ENCODE assay signal across 22 mouse cellular contexts in the genomic region with DNA sequence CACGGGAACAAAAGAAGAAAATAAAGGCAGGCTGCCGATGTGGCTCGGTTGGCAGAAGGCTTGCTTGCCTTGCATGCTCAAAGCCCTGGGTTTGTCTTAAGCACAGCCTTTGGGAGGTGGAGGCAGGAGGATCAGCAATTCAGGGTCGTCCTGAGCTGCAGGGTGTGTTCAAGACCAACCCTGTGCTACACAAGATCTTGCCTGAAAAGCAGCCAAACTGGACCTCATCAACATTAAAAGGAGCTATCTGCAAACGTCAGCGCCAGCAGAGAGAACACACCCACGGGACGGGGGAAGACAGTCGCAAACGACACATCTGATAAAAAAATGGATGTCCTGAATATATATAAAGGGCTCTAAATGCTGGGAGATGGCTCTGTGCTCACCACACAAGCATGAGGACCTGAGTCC. TPM values are rescaled to one million over a fixed set of nuclear protein-coding genes. Genes with fewer than 3 reads are reported as not detected.
A peak's percentile ranks its signal among the peaks of the same experiment; 100 is the strongest.
DNase-seq lines count a peak whose midpoint lies in the region; ATAC-seq and TF ChIP-seq lines count a peak whose summit lies in the region.
"Had no signal": no experiment of that assay in that cellular context is flagged by ENCODE, and none has a peak within 500 bp of the region (broad histone marks: within the 10 kb centered on the region; RNA-seq: fewer than 3 reads in every experiment).

No protein-coding gene starts in this region.

- no peak overlapping the region for H3K4me2 ChIP-seq in hindbrain, embryonic 11.5 days (replicated peaks; ENCODE audit: low read depth, low read length)
- H3K4me2 ChIP-seq: forebrain, embryonic 12.5 days; heart, embryonic 13.5 days; kidney, embryonic 15.5 days; lung, embryonic 15.5 days; midbrain, embryonic 11.5 days had no signal

- no peak for DNase-seq in hindbrain, embryonic 10.5 days (ENCODE audit: low spot score)
- no peak for DNase-seq in hindbrain, embryonic 11.5 days (ENCODE audit: low spot score)
- DNase-seq in right cerebral cortex, postnatal 25 days: peak; percentile 60
- no peak for DNase-seq in right cerebral cortex, postnatal 10 days (ENCODE audit: low spot score in 2 of 2)
- DNase-seq in urinary bladder, postnatal 10 days (ENCODE audit: low spot score): no peak
- DNase-seq in cerebellum, adult 11 months: no peak
- DNase-seq: adrenal gland, postnatal 36 days; cerebellum, adult 2 months; heart, postnatal 36 days; spleen, adult 18-20 months; thymus, adult 18-20 months had no signal

- 0 out of 2 replicates have a peak, but pooled peaks cover 4% of the 10 kb centered on the region for H3K9me3 ChIP-seq in hindbrain, embryonic 10.5 days
- H3K9me3 ChIP-seq in hindbrain, embryonic 11.5 days (ENCODE audit: control insufficient read depth, low read length): no peaks in the 10 kb centered on the region
- H3K9me3 ChIP-seq: embryonic facial prominence, embryonic 10.5 days; forebrain, embryonic 12.5 days; heart, embryonic 13.5 days; kidney, embryonic 15.5 days; lung, embryonic 15.5 days had no signal

- no peak for TF ChIP-seq POLR2A in cortical plate, adult 2 months (IDR thresholded peaks at IDR 0.05; ENCODE audit: extremely low read depth, insufficient read depth, low read length)

- no peaks in the 10 kb centered on the region for H3K27me3 ChIP-seq in hindbrain, embryonic 10.5 days (ENCODE audit: insufficient read depth, poor library complexity, severe bottlenecking)
- no peaks in the 10 kb centered on the region for H3K27me3 ChIP-seq in hindbrain, embryonic 11.5 days (ENCODE audit: control insufficient read depth, insufficient read depth, low read length)
- H3K27me3 ChIP-seq: forebrain, embryonic 12.5 days; kidney, embryonic 15.5 days; lung, embryonic 15.5 days had no signal

- H3K27ac ChIP-seq in hindbrain, embryonic 10.5 days: 0 out of 2 replicates have a peak overlapping the region, but pooled peaks have one; percentile 8
- no peak overlapping the region for H3K27ac ChIP-seq in hindbrain, embryonic 11.5 days (ENCODE audit: low read depth, low read length)
- H3K27ac ChIP-seq in cortical plate, adult 2 months (ENCODE audit: insufficient read depth, low read length): peak overlapping the region; percentile 66
- H3K27ac ChIP-seq: embryonic facial prominence, embryonic 10.5 days; forebrain, embryonic 12.5 days; heart, embryonic 13.5 days; kidney, embryonic 15.5 days; liver, embryonic 14.5 days; lung, embryonic 15.5 days had no signal

- no peak overlapping the region for H3K4me3 ChIP-seq in hindbrain, embryonic 10.5 days
- H3K4me3 ChIP-seq in hindbrain, embryonic 11.5 days (ENCODE audit: low read depth, low read length): no peak overlapping the region
- no peak overlapping the region for H3K4me3 ChIP-seq in cortical plate, adult 2 months (ENCODE audit: insufficient read depth, low read length)
- H3K4me3 ChIP-seq: embryonic facial prominence, embryonic 10.5 days; forebrain, embryonic 12.5 days; heart, embryonic 13.5 days; kidney, embryonic 15.5 days; lung, embryonic 15.5 days had no signal

- no peak overlapping the region for H3K9ac ChIP-seq in hindbrain, embryonic 11.5 days (ENCODE audit: low read depth, low read length)
- H3K9ac ChIP-seq: forebrain, embryonic 12.5 days; heart, embryonic 13.5 days; kidney, embryonic 15.5 days; liver, embryonic 14.5 days; lung, embryonic 15.5 days had no signal

- TF ChIP-seq CTCF in cortical plate, adult 2 months (IDR thresholded peaks at IDR 0.05; ENCODE audit: extremely low read depth, insufficient read depth, low read length): no peak

- 74% methylated on average over 10 of the region's 10 CpGs for WGBS in hindbrain, embryonic 10.5 days
- WGBS in hindbrain, embryonic 11.5 days: 79% methylated on average over 10 of the region's 10 CpGs

- H3K36me3 ChIP-seq in hindbrain, embryonic 10.5 days: no peaks in the 10 kb centered on the region
- H3K36me3 ChIP-seq in hindbrain, embryonic 11.5 days (ENCODE audit: control insufficient read depth, insufficient read depth, low read length): no peaks in the 10 kb centered on the region
- H3K36me3 ChIP-seq: embryonic facial prominence, embryonic 10.5 days; forebrain, embryonic 12.5 days; heart, embryonic 13.5 days; kidney, embryonic 15.5 days; lung, embryonic 15.5 days had no signal

- peaks cover 5% of the 10 kb centered on the region; the same call in 1 of the 2 replicates for H3K4me1 ChIP-seq in hindbrain, embryonic 10.5 days (replicated peaks)
- no peaks in the 10 kb centered on the region for H3K4me1 ChIP-seq in hindbrain, embryonic 11.5 days (replicated peaks; ENCODE audit: control insufficient read depth, insufficient read depth, low read length)
- H3K4me1 ChIP-seq in cortical plate, adult 2 months (ENCODE audit: control insufficient read depth, insufficient read depth, low read length): peaks cover 10% of the 10 kb centered on the region
- H3K4me1 ChIP-seq: forebrain, embryonic 12.5 days; heart, embryonic 13.5 days; lung, embryonic 15.5 days had no signal

- ATAC-seq in hindbrain, embryonic 11.5 days (ENCODE audit: low FRiP score): no peak
- ATAC-seq: hindbrain, embryonic 16.5 days; intestine, postnatal 0 days had no signal

RNA-seq across cellular contexts. Expression of a gene that starts 12.7 kb away (rescaled TPM):
- polyA plus RNA-seq in hindbrain, embryonic 10.5 days (2016; fragmentation: Nextera tagmentation; extraction: Ambion mirVana): 0.56 and 0.89 TPM in 2 replicates
- 0.66 and 0.69 TPM in 2 replicates for polyA plus RNA-seq in hindbrain, embryonic 11.5 days (2014; fragmentation: Nextera tagmentation; extraction: Ambion mirVana)
- 63.5 and 68.7 TPM in 2 replicates for polyA plus RNA-seq in cortical plate, adult 2 months (2012; rRNA removed)
- polyA plus RNA-seq: C2C12 had no signal

Comparison
In these comparisons a context has a peak if more than half of its experiments do, and no peak if none do; other contexts are left out.
1. RNA of a gene that starts 12.7 kb away (polyA plus RNA-seq): 63.5 to 68.7 TPM in cortical plate, adult 2 months; 0.56 to 0.89 TPM in hindbrain, embryonic 10.5 days and 0.66 to 0.69 TPM in hindbrain, embryonic 11.5 days; every median in the first group is over 10 times any median in the second.